Mouse (Mus musculus) midbrain, embryonic 11.5 days (tissue): ENCODE data around the gene Klc2. TPM values are rescaled to one million over a fixed set of nuclear protein-coding genes. Genes with fewer than 3 reads are reported as not detected.

Experiments
- ATAC-seq: fragments of 200-750 bp; cut with Nextera tagmentation; 2 replicates; pipeline ENCODE4 v1.8.0; 2017; ENCODE audit warnings: moderate TSS enrichment, moderate library complexity; ENCODE audit not compliant: low FRiP score
- DNase-seq: peaks from one replicate; pipeline ENCODE4 v3.0.0; 2015; ENCODE audit warnings: low spot score; ENCODE audit errors: missing footprints
- H3K27ac ChIP-seq: fragments of 300-500 bp; sonication (generic); 2 replicates; pipeline ENCODE4 v1.5.1; 2014; ENCODE audit warnings: low read depth, low read length
- H3K27me3 ChIP-seq: fragments of 300-500 bp; sonication (generic); 2 replicates; pipeline ENCODE4 v1.6.1; 2014; ENCODE audit warnings: mild to moderate bottlenecking, low read length, moderate library complexity, mixed read lengths; ENCODE audit not compliant: control insufficient read depth, insufficient read depth
- H3K36me3 ChIP-seq: fragments of 300-500 bp; sonication (generic); 2 replicates; pipeline ENCODE4 v1.6.1; 2014; ENCODE audit warnings: mild to moderate bottlenecking, low read length, moderate library complexity, mixed read lengths; ENCODE audit not compliant: control insufficient read depth, insufficient read depth
- H3K4me1 ChIP-seq: fragments of 300-500 bp; sonication (generic); 2 replicates; pipeline ENCODE4 v1.6.1; 2014; ENCODE audit warnings: low read length; ENCODE audit not compliant: control insufficient read depth, insufficient read depth
- H3K4me2 ChIP-seq: fragments of 300-500 bp; sonication (generic); 2 replicates; pipeline ENCODE4 v1.6.1; 2014; ENCODE audit warnings: mild to moderate bottlenecking, moderate library complexity
- H3K4me3 ChIP-seq: fragments of 300-500 bp; sonication (generic); 2 replicates; pipeline ENCODE4 v1.5.1; 2014; ENCODE audit warnings: low read depth, low read length
- H3K9ac ChIP-seq: fragments of 300-500 bp; sonication (generic); 2 replicates; pipeline ENCODE4 v1.6.1; 2014; ENCODE audit warnings: low read length
- H3K9me3 ChIP-seq: fragments of 300-500 bp; sonication (generic); 2 replicates; pipeline ENCODE4 v1.6.1; 2016; ENCODE audit warnings: low read length; ENCODE audit not compliant: control insufficient read depth
- WGBS: fragments of 180-500 bp; shearing (Covaris S2); extraction: QIAGEN DNeasy Blood & Tissue Kit; methylation state at CpG from one replicate; pipeline ENCODE4 v1.1.7; 2014; 5-methylcytosine and 5-hydroxymethylcytosine counted together
- polyA plus RNA-seq: library from polyadenylated mRNA; unstranded; fragments of >200 nt; fragmentation: Nextera tagmentation; extraction: Ambion mirVana; gene quantifications from 2 replicates; pipeline ENCODE4 v1.2.1, GENCODE M21; 2014

Klc2 gene
- polyA plus RNA-seq, 1 experiment from 2014 or later: 25.0 TPM

DNA sequence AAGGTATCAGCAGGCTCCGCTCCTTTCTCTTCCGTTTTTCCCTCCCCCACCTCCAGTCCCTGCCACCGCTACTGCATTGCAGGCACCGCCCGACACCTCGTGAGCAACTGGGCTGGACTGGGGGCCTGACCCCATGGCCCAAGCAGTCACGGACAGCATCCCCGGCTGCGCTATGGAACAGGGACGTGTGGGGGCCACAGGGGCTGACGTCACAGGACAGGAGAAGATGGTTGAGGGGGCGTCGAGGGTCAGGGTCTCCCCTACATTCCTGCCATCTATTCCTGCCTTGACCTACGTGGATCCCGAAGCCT, 33.6 kb downstream of the Klc2 start:
- Histone ChIP-seq H3K27ac (no peak overlapping the region), H3K9ac (no peak overlapping the region), H3K27me3 (peaks cover 55% of the 10 kb centered on the region), H3K36me3 (no peaks in the 10 kb centered on the region; the same call in 1 of the 2 replicates), H3K4me3 (peak overlapping the region; percentile 35), H3K4me2 (peak overlapping the region; percentile 55), H3K9me3 (no peaks in the 10 kb centered on the region), H3K4me1 (peaks cover 22% of the 10 kb centered on the region)
- ATAC-seq: no peak
- DNase-seq: no peak
- WGBS: 7% methylated on average over 15 of the region's 15 CpGs

DNA sequence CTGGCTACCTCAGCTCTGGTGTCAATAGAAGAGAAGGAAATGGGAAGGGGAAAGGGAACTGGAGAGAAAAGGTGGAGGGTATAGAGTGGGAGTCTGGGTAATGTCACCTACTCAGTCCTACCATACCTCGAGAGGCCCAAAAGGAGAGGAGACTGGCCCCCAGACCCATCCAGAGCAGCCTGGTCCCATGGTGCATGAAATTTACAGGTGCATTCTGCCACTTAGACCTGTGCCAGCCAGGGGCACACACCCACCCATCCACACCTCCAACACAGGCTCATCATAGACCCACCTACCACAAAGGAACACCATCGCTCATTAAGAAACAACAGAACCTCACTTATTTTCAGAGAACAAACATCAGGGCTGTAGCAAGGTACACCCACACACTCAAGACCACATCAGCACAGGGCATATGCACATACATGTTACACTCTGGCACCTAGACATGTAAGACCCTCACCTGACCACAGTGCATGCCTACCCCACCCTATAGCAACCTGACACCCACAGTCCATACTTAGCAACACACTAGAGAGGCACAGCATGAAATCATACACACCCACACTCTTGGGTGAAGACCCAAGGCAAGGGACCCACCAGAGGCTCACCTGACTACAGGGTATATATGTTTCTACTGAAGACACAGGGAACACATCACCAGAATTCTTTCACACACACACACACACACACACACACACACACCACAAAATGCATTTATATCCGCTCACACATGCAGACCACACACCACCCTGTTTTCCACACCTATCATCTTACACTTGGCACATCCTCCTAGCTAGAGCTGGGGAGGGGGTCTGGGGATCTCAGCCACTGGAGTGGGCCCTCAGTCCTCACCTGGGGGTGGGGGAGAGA, 34.2 kb downstream of the Klc2 start:
- H3K4me2 ChIP-seq: no peak overlapping the region
- H3K36me3 ChIP-seq: no peaks in the 10 kb centered on the region
- peaks cover 18% of the 10 kb centered on the region for H3K4me1 ChIP-seq
- H3K9me3 ChIP-seq: no peaks in the 10 kb centered on the region
- H3K9ac ChIP-seq: no peak overlapping the region
- no peak for ATAC-seq
- DNase-seq: no peak
- peaks cover 55% of the 10 kb centered on the region for H3K27me3 ChIP-seq
- WGBS: 64% methylated on average over 3 of the region's 3 CpGs
- no peak overlapping the region for H3K27ac ChIP-seq
- no peak overlapping the region for H3K4me3 ChIP-seq

DNA sequence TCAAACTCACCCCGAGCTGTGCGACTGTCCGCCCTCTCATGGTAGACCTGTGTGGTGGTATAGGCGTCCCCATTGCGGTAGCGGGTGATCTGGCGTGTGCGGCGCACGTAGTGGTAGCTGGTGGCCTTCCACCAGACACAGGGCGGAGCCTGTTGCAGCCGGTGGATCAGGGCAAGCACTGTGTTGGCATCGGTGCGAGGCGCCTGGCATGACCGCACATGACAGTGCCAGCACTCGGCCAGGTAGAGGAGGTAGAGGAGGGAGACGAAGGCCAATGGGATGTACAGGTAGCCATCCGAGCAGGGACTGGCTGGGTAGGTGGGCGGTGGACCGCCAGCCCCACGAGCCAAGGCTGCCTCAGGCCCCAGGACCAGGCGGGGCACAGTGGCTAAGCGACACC, 35.8 kb downstream of the Klc2 start:
- Histone ChIP-seq H3K4me1 (peaks cover 13% of the 10 kb centered on the region), H3K9ac (no peak overlapping the region), H3K36me3 (no peaks in the 10 kb centered on the region), H3K27me3 (peaks cover 55% of the 10 kb centered on the region), H3K9me3 (no peaks in the 10 kb centered on the region), H3K4me3 (no peak overlapping the region), H3K4me2 (no peak overlapping the region), H3K27ac (no peak overlapping the region)
- ATAC-seq (no peak), DNase-seq (no peak)
- 71% methylated on average over 24 of the region's 24 CpGs for WGBS

DNA sequence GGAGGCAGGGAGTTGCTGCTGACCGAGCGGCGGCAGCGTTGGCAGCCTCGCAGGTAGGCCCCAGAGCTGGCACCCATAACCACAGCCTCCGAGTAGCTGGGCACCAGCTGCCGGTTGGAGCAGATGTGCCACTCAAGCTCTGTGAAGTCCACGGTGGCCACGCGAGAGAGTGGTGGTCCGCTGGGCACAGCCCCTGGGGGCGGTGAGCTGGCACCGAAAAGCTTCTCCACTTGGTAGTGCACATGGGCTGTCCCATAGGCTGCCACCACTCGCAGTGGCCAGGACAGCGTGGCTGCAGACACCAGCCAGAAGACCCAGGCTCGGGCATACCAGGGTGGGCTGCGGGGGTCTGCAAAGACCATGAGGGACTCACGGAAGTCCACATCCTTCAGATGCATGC, 36.4 kb downstream of the Klc2 start:
- WGBS: 70% methylated on average over 18 of the region's 18 CpGs
- no peak overlapping the region for H3K27ac ChIP-seq
- no peaks in the 10 kb centered on the region for H3K36me3 ChIP-seq
- H3K9ac ChIP-seq: no peak overlapping the region
- peaks cover 8% of the 10 kb centered on the region; the same call in 1 of the 2 replicates for H3K4me1 ChIP-seq
- H3K27me3 ChIP-seq: peaks cover 55% of the 10 kb centered on the region
- no peaks in the 10 kb centered on the region for H3K9me3 ChIP-seq
- no peak overlapping the region for H3K4me3 ChIP-seq
- DNase-seq (no peak), ATAC-seq (no peak)
- H3K4me2 ChIP-seq: no peak overlapping the region

DNA sequence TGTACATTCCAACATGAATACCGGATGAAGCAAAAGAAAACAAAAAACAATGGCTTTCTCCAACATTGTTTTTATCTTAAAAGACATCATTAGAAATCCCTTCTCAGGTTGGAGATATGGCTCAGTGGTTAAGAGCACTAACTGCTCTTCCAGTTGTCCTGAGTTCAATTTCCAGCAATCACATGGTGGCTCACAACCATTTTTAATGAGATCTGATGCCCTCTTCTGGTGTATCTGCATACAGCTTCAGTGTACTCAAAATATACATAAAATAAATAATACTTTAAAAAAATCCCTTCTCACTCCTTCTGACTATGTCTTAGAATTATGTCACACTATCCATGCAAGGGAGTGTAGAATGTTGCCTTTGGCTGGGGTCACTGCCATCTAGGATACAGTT, 39.1 kb downstream of the Klc2 start:
- DNase-seq (no peak), ATAC-seq (no peak)
- H3K4me3 ChIP-seq: no peak overlapping the region
- no peak overlapping the region for H3K9ac ChIP-seq
- H3K4me1 ChIP-seq: no peaks in the 10 kb centered on the region
- no peaks in the 10 kb centered on the region for H3K9me3 ChIP-seq
- peaks cover 33% of the 10 kb centered on the region for H3K27me3 ChIP-seq
- H3K36me3 ChIP-seq: no peaks in the 10 kb centered on the region
- WGBS: 89% methylated on average over 1 of the region's 1 CpGs
- H3K27ac ChIP-seq: no peak overlapping the region
- no peak overlapping the region for H3K4me2 ChIP-seq

DNA sequence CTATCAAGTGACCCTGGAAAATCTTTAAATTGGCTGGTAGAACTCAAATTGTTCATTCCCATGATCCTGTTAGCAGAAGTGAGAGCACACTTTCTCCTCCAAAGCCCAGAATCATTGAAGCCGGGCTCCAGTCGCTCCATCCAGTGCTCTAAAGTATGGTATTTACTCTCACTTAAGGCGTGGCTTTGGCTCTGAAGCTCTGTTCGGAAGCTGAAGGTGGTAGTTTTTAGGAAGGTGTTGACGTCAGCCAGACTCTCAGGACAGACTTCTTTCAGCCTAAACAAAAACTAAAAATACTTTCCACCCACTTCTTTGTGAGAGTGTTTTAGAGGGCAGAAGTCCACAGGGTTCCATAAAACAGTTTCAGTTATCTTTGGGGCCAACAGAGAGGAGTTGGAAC, 44.8 kb downstream of the Klc2 start:
- Histone ChIP-seq H3K9me3 (no peaks in the 10 kb centered on the region), H3K27me3 (peaks cover 23% of the 10 kb centered on the region), H3K4me3 (no peak overlapping the region), H3K9ac (no peak overlapping the region), H3K27ac (no peak overlapping the region), H3K4me1 (peaks cover 14% of the 10 kb centered on the region), H3K4me2 (no peak overlapping the region), H3K36me3 (no peaks in the 10 kb centered on the region)
- 48% methylated on average over 5 of the region's 5 CpGs for WGBS
- DNase-seq: peak; percentile 84
- no peak for ATAC-seq

DNA sequence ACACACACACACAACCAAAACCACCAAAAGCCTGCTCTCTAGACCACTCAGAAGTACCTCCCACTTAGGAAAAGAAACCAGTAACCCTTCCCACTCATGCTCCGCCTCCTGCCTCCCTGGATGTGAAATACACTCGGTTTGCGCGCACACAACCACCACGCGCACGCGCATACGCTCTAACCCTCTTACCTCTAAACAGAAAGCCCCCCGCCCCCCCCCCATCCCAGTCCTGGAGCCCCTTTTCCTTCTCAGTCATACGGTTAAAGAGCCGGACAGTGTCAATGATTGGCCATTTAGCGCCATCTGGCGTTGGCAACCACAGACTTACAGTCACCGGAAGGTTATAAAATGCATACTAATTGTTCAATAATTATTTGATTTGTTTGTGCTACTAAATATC, 45.3 kb downstream of the Klc2 start:
- peaks cover 28% of the 10 kb centered on the region for H3K27me3 ChIP-seq
- no peak overlapping the region for H3K4me3 ChIP-seq
- ATAC-seq (no peak), DNase-seq (peak; percentile 98)
- H3K9me3 ChIP-seq: no peaks in the 10 kb centered on the region
- H3K4me2 ChIP-seq: peak overlapping the region; percentile 60; the same call in 1 of the 2 replicates
- no peak overlapping the region for H3K9ac ChIP-seq
- peaks cover 19% of the 10 kb centered on the region for H3K4me1 ChIP-seq
- H3K36me3 ChIP-seq: no peaks in the 10 kb centered on the region
- WGBS: 2% methylated on average over 14 of the region's 15 CpGs
- no peak overlapping the region for H3K27ac ChIP-seq

DNA sequence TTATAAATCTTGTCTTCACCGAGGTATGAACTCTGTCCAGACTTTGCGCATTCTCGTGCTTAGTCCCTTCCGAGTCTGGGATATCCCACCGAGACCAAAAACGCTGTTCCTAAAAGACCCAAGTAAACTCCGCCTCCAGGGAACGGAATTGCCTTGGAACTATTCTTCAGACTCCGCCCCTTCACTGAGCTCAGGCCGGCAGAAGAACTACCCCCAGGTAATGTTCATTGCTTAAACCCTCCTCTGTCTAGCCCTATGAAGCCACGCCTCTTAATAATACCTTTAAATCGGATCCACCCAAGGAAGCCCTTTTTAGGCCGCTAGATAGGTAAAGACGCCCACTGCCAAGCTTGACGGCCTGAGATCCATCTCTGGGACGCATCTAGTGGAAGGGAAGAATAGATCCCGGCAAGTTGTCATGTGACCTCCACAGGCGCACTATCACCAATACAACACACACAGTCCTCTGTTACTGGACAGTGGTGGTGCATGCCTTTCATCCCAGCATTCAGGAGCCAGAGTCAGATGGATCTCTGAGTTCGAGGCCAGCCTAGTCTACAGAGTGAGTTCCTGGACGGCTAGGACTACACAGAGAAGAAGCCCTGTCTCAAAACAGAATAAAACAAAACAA, 45.9 kb downstream of the Klc2 start:
- Histone ChIP-seq H3K36me3 (no peaks in the 10 kb centered on the region), H3K4me3 (peak overlapping the region; percentile 34), H3K9ac (peak overlapping the region; percentile 56; the same call in 1 of the 2 replicates), H3K4me2 (peak overlapping the region; percentile 60), H3K27ac (no peak overlapping the region), H3K9me3 (no peaks in the 10 kb centered on the region), H3K27me3 (peaks cover 34% of the 10 kb centered on the region), H3K4me1 (peaks cover 24% of the 10 kb centered on the region)
- 3% methylated on average over 20 of the region's 20 CpGs for WGBS
- peak; percentile 17; the same call in 1 of the 2 replicates for ATAC-seq
- no peak for DNase-seq
